Mouse (Mus musculus): ENCODE results near the gene Adam22.

Adam22 gene

DNA sequence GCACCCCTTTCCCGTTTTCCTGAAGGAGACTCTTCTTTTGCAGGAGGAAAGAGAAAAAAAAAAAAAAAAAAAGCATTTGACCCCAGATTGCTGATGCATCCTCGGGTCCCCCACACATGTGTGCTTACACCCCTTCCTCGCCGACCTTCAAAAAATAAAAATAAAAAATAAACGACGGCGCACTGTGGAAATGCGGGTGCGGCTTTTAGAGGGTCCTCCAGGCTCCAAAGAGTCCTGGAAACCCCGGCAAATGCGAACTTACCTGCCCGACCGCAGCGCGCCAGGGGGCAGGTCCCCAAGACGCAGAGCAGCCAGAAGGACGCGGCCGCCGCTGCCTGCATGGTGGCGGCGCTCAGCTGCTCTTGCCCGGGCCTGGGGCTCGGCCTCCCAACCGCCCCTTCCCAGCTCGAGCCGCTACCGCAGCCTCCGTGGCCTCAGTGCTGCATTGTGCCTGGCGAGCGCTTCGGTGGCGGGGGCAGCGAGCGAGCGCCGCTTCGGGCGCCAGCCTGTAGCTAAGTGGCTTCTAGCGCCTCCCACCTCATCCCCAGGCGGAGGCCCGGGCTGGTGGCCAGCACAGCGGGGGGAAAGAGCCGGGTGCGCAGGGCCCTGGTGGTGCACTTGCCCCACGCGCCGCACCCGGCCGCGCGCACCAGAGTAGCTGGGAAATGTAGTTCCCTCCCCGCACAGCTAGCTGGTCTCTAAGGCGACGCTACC lies at the start of gene Adam22:
Gene Adam22, minus strand, starts transcription at position 547 of the 714 bp plus-strand sequence.
- peak; percentile 67 to 79 for DNase-seq

DNA sequence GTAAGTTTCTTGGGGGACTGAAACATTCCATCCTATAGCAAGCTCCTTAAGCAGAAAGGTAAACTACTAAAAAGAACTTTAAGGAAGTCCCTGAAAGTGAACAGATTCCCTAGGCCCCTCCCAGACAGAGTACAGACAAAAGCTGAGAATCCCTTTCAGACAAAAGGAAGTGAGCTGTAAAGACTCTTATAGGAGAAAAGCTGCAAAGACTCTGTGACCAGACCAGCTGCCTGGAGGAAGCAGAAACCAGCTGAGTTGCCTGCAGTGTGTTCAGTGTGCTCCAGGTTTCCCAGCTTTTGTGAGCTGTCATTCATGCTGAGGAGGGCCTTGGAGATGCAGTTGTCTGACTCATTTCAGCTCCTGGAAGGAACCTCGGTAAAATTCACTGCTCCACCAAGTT lies 49.5 kb upstream of the Adam22 start:
- no peak for DNase-seq

DNA sequence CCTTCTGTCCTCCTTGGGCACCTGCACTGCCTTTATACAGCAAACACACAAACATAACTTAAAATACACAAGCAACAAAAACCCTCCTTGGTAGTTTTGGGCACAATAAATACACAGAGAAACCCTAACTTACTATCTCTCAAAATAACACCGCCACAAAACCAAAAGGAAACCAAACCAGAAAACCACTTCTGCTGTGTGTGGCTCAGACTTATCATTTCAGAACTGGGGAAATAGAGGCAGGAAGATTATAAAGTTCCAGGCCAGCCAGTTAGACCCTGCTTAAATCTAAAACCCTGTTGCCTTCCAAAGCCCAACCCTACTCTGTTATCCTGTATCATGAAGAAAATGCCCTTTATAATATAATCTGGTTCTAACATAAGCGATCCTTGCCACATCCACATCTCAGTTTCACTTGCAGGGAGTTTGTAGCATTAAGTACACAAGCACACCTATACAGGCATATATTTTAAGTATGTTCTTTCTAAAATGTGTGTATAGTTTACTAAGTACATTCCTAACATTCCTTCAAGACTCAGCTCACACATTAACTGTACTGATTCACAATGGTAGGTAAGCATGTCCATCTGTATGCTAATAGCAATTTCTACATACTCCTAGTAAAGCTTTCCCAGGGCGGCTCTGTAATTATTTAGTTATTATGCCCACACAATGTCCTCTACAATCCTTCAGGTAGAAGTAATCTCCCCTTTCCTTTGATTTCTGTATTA lies 48.9 kb upstream of the Adam22 start:
- DNase-seq, result no peak

DNA sequence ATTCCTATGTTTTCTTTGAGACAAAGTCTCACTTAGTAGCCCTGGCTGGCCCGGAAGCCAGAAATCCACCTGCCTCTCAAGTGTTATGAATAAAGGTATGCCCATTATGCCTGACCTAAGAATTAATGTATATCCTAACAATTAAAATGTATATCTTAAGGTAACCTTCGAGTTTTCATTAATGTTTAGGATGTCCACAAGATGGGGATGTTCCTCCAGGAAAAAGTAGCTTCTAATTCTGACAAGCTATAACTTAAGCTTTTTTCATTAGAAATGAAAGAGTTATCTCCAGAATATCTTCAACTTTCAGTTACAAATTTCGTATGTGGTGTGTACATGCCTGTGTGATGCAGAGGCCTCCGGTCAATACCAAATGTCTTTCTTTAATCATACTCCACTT lies 40.8 kb upstream of the Adam22 start:
- DNase-seq, result no peak

DNA sequence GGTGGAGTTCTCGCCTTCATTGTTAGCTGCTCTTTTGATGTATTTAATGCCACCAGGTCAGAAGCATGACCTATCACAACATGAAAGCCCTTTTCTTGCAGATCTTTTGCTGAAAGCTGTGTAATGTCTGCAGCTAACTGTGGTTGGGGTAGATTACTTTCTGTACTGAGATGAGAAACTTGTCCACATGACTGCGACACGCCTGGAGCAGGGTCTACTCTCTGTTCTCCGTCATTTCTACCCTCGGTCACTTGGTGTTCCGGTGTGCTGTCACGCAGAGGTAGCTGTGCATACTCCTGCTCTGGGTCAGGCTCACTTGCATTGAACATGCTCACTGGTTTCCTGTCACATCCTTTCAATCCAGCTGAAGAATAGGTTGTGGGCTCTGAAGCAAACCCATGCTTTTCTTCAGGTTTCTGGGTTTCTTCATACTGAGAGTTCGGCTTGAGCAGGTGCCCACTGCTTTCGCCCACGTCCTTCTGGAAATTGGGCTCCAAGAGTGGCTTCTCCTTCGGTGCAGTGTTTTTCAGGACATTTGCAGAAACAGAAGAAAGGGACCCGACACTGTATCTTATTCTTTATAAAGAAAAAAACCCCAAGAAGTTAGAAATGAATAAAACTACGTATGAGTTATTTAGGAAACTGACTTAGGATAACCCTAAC lies 29.8 kb upstream of the Adam22 start:
- DNase-seq, result no peak

DNA sequence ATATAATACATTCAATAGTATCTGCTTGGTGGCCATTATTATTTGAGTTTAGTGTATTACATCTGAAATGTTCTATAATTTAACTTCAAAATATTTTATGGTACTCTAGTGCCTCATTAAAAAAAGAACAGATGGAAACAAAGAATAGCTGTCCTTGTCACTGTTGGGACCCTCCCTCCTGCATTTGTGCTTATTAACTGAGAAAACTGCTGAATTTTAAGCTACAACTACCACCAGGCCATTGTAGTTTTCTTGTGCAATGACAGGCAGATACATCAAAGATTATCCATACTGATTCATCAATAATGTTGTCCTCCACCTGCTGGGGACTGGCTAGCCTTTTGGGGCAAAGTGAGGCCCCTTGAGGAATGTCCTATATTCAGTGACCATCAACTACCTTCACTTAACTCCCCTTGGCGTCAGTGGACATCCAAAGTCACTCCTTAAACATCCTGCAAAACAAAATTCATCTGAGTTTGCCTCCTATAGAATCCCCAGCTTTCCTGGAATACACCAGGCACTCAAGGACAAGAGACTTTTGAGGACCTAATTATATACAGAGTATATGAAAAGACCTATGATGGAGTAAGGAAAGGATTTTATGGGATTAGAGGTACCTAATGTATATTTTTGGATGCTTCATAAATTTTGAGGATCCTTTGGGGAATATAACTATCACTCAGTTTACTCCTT lies 26.1 kb upstream of the Adam22 start:
- no peak for DNase-seq

DNA sequence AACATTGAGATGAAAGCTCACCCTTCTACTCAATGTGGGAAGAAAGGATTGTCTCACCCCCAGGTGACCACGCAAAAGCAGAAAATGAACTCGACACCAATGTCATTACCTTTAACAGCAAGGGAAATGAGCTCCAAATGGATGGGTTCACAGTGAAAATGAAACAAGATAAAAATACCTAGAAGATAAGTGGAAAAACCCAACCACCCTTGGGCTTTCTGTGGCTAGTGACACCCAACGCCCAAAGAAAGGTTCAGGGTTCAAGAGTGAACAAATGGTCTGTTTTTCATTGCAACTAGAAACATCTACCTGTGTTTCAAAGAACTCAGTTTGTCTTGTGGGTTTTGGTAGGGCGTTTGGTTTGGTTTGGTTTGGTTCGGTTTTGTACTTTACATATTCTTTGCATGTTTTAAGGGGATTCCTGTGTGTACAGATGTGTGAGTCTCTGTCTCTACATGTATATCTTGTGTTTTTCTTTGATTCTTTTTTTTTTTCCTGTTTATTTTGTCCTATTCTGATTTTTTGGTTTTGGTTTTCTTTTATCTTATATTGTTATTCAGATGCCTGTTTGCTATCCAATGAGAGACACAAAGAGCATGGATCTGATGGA lies 6.4 kb upstream of the Adam22 start:
- DNase-seq, result no peak

DNA sequence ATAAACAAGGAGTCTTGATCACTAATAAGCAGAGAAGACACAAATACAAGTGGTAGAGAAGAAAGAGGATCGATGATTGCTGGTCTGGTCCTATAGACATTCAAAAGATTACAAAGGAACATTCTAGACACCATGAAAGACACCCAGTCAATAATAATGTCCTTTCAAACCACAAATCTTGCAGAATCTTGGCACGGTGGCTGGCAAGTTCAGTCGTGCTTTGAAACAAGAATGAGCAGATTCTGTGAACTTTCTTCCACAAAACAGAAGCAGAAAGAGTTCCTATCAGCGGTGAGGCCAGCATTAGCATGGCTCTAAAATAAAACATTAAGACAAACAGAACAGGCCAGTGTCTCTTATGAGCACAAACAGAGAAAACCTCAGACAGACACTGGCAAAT lies 5.5 kb upstream of the Adam22 start:
- DNase-seq, result no peak

DNA sequence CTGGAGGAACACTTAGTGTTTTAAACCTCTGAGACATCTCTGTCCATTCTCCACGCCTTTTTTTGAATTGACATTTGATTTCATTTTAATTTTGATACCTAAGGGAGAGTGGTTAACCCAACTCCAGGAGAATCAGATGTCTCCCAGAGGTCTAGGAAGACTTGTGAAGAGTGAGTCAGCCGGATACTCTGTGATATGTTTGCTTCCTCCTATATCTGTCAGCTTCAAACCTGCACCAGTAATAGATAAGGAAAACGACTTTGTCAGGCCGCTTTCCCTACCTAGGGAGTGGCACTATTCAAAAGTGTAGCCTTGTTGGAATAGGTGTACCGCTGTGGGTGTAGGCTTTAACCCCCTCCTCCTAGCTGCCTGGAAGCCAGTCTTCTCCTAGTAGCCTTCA lies 821 bp upstream of the Adam22 start:
- no peak for DNase-seq

DNA sequence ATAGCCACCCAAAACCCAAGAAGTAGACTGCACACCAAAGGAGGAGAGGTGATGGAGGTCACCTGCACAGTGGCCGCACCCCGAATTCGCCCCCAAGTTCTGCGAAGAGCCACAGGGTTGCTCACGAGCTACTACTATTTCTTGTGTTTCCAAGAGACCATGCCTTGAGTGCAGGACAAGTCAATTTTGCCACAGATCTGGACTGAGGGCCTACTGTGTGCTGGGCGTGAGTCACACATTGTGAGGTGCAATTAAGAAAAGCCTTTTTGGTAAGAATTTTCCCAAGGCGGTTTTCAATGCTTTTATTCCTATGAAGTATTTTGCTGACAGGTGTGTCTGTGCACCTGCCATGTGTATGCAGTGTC lies 350 bp upstream of the Adam22 start:
- no peak for DNase-seq

DNA sequence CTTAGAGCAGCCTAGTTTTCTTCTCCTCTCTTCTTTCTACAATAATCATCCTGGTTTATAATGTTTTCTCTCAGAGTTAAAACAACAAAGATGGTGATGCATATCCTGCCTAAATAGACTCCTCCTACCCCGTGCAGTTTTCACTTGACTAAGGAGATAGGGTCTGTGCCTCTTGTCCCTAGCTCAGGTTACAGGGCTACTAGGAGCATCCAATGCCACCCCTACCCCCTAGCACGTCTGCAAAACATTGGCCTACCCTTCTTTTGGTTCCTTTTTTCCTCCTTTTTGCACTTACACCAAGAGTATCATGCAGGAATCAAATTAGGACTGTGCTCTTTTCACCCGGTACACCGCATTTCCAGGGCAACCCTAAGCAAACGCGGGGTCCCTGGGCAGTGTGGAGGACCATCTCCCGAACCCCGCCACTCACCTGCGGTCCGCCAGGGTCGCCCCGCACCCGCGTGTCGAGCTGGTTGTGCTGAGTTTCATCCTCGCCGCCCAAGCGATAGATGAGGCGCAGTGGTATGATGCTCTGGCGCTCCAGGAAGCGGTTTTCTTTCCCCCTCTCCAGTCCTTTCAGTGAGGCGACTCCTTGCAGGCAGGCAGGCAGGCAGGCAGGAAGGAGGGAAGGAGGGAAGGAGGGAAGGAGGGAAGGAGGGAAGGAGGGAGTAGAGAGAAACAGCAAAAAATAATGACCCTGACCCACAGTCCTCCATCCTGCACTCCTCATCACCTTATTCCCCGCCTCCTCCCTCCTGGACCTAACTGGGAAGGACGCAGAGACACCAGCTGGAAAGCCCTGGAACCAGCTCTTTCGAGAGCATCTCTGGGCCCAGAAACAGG lies 968 bp downstream of the Adam22 start:
- no peak for DNase-seq

DNA sequence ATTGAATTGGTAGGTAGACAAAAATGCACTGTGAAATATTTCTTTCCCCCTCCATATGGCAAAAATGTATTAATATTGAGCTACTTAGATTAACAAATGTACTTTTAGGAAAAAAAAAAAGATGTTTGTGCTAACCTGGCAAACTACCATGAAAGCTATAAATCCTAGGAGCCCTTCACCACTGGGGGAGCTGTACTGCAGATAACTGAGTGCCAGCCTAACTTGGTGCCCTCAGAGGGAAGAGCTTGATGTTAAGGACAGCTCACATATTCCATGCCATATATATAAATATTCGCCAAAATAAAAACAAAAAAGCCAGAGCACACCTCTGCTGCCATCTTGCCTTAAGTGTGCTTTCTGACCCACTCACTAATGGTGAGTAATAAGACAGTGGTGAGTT lies 5.6 kb downstream of the Adam22 start:
- no peak for DNase-seq

DNA sequence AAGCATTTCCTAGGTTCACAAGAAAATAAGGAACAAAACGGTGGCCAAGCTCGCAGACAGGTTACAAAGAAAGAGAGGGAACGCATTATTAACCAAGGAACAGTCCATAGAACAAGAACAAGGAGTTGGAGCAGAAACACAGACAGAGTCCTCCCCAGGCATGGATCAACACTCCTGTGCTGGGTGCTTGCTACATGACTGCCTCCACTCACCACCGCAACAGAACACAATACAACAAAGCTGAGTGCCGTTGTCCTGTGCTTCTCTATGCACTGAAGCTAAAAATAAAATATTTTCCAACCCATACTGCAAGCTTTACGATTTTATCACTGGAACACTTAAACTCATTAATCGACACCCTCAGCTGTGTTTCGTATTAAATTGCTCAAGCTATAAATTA lies 10.3 kb downstream of the Adam22 start:
- DNase-seq, result peak in 1 of 2 experiments; percentile 11

DNA sequence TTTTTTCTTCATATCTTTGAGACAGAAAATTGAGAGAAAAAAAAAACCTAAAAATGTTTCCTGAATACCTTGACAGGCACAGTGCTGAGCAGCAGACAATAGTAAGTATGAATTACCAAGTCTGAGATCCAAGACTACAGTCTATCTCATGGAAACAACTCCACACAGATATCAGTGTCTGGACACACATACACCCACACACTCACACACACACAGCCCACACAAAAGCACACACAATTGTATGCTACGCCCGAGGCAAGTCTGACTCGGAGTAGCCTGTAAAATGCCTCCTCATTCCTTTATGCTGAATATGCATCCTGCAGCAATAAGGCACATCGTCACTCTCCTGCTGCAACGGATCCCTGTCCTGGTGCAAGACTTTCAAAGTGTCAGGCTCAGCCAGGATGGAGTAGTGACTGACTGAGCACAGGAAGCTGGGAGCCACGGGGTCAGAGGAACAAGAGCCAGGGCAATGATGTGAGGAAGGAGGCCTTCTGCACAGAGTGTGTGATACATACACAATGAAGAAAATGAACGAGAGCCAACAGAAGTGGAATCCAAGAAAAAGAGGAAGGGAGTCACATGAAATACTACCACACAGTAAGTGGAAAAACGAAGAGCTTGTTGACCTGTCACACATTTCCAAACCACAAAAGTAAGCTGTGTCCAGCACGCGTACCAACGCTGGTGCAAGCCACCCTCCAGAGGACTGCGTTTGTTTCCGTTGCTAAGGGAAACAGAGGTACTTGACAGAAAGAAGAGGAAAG lies 10.9 kb downstream of the Adam22 start:
- peak; percentile 71 to 79 for DNase-seq

DNA sequence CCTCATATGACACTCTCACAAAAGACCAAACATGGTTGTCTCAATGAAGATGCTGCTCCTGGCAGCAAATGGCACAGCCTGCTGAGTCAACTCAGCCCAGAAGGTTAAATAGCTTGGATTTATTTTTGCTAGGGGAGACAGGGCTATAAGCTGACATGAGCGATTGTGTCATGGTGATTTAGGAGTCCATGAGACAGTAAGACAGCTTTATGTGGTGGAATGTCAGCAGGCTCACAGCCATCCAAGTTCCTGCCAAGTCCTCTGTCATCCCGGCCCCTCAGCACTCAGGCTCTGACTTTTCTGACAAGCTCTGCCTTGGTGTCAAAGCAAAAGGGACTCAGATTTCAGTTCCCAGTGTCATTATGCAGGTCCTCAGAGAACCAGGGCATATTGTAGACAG lies 11.6 kb downstream of the Adam22 start:
- no peak for DNase-seq

DNA sequence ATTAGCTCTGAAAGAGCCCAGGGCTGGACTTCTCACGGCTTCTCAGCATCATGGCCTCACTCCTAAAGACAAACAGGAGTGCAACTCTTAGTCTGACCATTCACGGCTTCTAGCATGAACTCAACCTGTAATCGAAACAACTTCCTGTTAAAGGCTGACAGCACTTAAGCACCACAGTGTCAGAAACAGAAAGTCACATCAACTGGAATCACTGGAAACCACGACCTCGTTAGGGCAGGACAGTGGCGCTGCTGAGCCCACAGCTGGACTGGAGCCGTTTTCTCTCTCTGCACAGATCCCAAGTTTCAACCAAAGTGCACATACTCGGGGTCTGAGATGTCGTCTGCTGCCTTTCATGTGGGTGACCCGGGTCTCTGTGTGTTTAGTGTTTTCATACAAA lies 18.4 kb downstream of the Adam22 start:
- DNase-seq, result no peak

DNA sequence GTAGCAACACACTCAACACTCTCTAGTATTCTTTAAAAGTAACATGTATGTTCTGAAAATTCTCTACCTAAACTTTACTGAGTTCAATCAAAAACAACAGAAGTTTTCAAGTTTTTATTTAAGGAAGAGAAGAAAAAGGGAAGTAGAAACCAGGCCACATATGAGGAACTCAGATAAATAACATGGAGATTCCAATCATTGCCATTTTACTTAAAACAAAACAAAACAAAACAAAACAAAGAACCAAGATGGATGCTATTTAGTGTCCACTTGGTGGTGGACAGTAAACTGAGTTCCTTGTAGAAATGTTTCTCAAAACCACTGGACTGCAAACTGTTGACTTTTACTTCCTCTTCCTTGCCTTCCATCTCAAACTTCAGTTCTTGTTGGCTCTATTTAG lies 21.6 kb downstream of the Adam22 start:
- no peak for DNase-seq

DNA sequence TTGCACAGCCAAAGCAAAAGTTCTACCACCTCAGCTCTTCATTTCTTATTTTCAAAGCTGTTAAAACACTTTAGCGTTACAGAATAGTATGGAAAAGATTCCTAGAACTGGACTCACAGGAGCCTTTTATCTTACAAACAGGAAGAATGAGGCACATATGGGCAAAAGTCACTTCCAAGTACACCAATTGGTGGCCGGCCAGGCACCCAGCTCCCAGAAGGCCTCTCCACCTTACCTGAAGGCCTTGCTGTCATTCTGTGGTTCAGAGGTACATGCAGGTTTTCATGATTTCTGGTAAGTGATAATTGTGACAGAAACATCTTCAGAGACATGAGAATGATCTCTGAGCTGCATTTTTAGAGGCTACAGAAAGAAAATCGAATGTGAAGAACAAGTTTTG lies 24.7 kb downstream of the Adam22 start:
- no peak for DNase-seq

DNA sequence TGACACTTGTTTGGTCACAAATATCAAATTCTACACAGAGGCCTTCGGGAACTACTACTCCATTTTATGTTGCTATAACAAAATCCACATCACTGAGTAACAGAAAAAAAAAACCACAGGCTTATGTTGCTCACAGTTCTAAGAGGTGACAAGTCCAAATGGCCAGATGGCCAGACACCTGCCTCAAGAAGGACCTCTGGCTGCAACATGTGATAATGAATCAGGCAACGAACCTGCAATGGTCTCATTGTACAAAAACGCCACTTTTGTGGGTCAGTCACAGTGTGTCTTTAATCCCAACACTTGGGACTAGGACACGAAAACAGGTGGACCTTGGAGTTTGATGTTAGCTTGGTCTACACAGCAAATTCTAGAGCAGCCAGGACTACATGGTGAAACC lies 26.3 kb downstream of the Adam22 start:
- no peak for DNase-seq

DNA sequence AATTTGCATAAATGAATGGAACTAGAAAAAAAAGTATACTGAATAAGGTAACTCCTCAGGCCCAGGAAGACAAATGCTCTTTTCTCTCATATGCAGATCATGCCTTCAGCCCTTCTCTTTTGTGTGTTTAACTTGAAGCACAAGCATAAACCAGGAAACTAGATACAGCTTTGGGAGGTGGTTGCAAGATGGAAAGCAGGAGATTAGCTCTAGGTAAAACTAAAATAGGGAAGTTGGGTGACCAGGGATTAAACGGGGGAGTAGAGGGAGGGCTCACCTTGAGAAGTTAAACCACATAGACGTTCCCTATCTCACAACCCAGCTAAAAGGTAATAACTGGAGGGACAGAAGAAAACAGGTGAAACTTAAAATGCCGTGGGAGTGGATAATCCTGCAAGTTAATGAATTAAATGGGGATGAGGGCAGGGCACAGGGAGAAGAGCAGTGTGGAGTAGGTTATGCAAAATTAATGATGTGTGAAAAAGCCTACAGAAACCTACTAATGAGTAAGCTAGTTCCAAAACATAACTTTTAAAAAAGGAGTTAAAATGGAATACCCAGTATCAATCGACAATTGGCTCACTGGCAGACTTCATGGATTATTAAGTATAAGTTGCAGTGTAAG lies 40.2 kb downstream of the Adam22 start:
- DNase-seq, result no peak

DNA sequence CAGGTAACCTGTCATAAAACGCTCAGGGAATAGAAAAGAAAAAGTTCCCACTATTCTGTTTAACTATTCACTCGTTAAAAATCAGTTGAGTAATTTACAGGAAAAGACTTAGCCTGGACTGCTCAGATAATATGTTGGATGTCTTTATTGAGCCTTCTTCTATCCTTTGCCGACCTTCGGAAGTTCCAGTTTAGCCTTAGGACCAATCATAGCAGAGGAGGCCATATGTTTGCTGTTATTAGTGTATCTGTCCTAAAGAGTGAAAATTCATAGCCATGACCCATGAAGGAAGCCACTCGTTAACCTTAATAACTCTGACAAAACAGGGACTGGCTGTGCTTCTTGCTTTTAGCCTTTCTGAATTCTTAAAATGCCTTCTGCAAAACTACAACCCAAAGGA lies 41.3 kb downstream of the Adam22 start:
- no peak for DNase-seq

Data from lung, adult 18-20 months (tissue).